8 mouse cellular contexts compared by ENCODE assay signal in genomic region chr14:105895961-105896651, GRCm38 (mm10). TPM values are rescaled to one million over a fixed set of nuclear protein-coding genes. Genes with fewer than 3 reads are reported as not detected.
DNase-seq lines count a peak whose midpoint lies in the region; ATAC-seq and TF ChIP-seq lines count a peak whose summit lies in the region.

No protein-coding gene starts in this region.

- no peak for DNase-seq in ES-E14 (ENCODE audit: low read depth, low spot score)
- DNase-seq in cerebellum, adult 11 months: peak; percentile 70
- DNase-seq in heart, postnatal 4 days: peak; percentile 66
- DNase-seq in layer of hippocampus, postnatal 10 days (ENCODE audit: low spot score in 2 of 2): peak; percentile 55
- DNase-seq in lung, postnatal 10 days: peak; percentile 58
- peak; percentile 52 for DNase-seq in ovary, postnatal 10 days (ENCODE audit: low spot score)
- DNase-seq in thymus, postnatal 36 days: peak; percentile 29 to 40

- no peaks in the 10 kb centered on the region for H3K9me3 ChIP-seq in ES-E14 (ENCODE audit: control insufficient read depth, insufficient read depth, low read depth, low read length)
- no peaks in the 10 kb centered on the region for H3K9me3 ChIP-seq in forebrain, embryonic 16.5 days (ENCODE audit: control insufficient read depth, low read length)

- peak overlapping the region; percentile 79 to 95 for H3K4me3 ChIP-seq in ES-E14 (ENCODE audit: insufficient read depth in 1 of 2, low read depth in 1 of 2, low read length in 2 of 2, poor library complexity in 1 of 2, severe bottlenecking in 1 of 2)
- peak overlapping the region; percentile 81 for H3K4me3 ChIP-seq in forebrain, embryonic 16.5 days (replicated peaks; ENCODE audit: low read length)

- in situ Hi-C loops in ES-E14 (cut with MboI; ENCODE audit: low sequenced_read_pairs in 2 of 2, unreplicated experiment in 2 of 2): no loop called here

- H3K4me2 ChIP-seq in forebrain, embryonic 16.5 days (ENCODE audit: low read length): peak overlapping the region; percentile 64

- peak overlapping the region; percentile 100 for H3K27ac ChIP-seq in ES-E14 (ENCODE audit: insufficient read depth, low read depth, low read length, poor library complexity, severe bottlenecking)
- H3K27ac ChIP-seq in forebrain, embryonic 16.5 days (ENCODE audit: low read length): peak overlapping the region; percentile 99

- WGBS in forebrain, embryonic 16.5 days: under 1% methylated on average over 50 of the region's 50 CpGs

- H3K36me3 ChIP-seq in ES-E14 (ENCODE audit: control insufficient read depth, insufficient read depth, low read length, poor library complexity, severe bottlenecking): peaks cover 17% of the 10 kb centered on the region
- H3K36me3 ChIP-seq in forebrain, embryonic 16.5 days (ENCODE audit: control insufficient read depth, insufficient read depth): no peaks in the 10 kb centered on the region

- peaks cover 0 to under 1% of the 10 kb centered on the region in 2 experiments; a peak in 3 of 4 replicates for H3K4me1 ChIP-seq in ES-E14 (ENCODE audit: control insufficient read depth in 2 of 2, insufficient read depth in 2 of 2, low read length in 2 of 2, poor library complexity in 1 of 2)
- H3K4me1 ChIP-seq in forebrain, embryonic 16.5 days (replicated peaks; ENCODE audit: control insufficient read depth, insufficient read depth, low read length): peaks cover 24% of the 10 kb centered on the region

- no peak for ATAC-seq in forebrain, embryonic 16.5 days

- H3K27me3 ChIP-seq in forebrain, embryonic 16.5 days (replicated peaks; ENCODE audit: control insufficient read depth, insufficient read depth, low read length): no peaks in the 10 kb centered on the region

- peak overlapping the region; percentile 94 for H3K9ac ChIP-seq in ES-E14 (ENCODE audit: insufficient read depth, low read depth, low read length, poor library complexity, severe bottlenecking)
- H3K9ac ChIP-seq in forebrain, embryonic 16.5 days (replicated peaks; ENCODE audit: low read depth, low read length): peak overlapping the region; percentile 86

TF ChIP-seq in ES-E14, 5 proteins besides CTCF, POLR2A, EP300 and RAD21:
- no peak for TF ChIP-seq ZC3H11A (IDR thresholded peaks at IDR 0.05; ENCODE audit: borderline replicate concordance, low read depth, low read length)
- no peak for TF ChIP-seq MAFK (IDR thresholded peaks at IDR 0.05; ENCODE audit: insufficient read depth, low read depth, low read length)
- TF ChIP-seq CHD2 (IDR thresholded peaks at IDR 0.05; ENCODE audit: low read depth, low read length): no peak
- no peak for TF ChIP-seq HCFC1 (IDR thresholded peaks at IDR 0.05; ENCODE audit: borderline replicate concordance, insufficient read depth, low read length)
- no peak for TF ChIP-seq ZNF384 (IDR thresholded peaks at IDR 0.05; ENCODE audit: low read depth, low read length)

RNA-seq across cellular contexts. Expression of gene Spry2, which starts 0.5 kb away (rescaled TPM):
- 49.5 and 69.0 TPM in 2 replicates for total RNA-seq in ES-E14 (2012; rRNA removed)
- 29.6 and 39.0 TPM in 2 replicates for polyA plus RNA-seq in forebrain, embryonic 16.5 days (2015; fragmentation: Nextera tagmentation; extraction: Ambion mirVana)
- total RNA-seq in heart, postnatal 4 days (2021): 10 to 100 TPM; 66.1 to 73.2 TPM
- total RNA-seq in layer of hippocampus, postnatal 10 days (2021): 10 to 100 TPM; 70.6 to 72.6 TPM
